Mouse (Mus musculus): ENCODE measurements around the gene Zc3h12b.

DNA sequence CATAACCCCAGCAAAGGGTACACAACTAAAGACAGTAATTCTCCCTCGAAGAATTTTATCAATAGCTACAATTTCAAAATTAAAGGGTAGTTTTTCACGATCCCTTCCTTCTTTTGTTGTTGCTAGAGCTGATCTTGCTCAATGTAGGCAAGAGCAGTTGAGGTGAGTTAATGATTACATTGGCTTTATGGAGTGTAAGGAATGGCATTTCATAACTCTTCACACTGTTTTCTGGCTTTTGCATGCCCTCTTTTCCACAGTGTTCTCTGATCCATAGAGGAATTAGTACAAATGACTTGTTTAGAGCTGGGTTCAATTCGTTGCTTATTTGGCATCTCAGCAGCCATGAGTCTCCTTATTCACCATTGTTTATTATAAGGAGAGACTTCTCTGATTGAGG is 84.4 kb downstream of the Zc3h12b start:
- no peak for TF ChIP-seq CTCF (IDR thresholded peaks at IDR 0.05)
- no peak for TF ChIP-seq POLR2A (IDR thresholded peaks at IDR 0.05; ENCODE audit: insufficient read depth, low read depth, low read length)
- TF ChIP-seq EP300 (IDR thresholded peaks at IDR 0.05; ENCODE audit: insufficient read depth, low read depth, low read length): no peak
